Mouse (Mus musculus): Measurements from ENCODE around the gene Pja2. TPM values are rescaled to one million over a fixed set of nuclear protein-coding genes. Genes with fewer than 3 reads are reported as not detected.
A peak's percentile ranks its signal among the peaks of the same experiment; 100 is the strongest.
"Not testable (repeated sequence)": the region's sequence is repeated elsewhere in the genome, so short reads cannot be mapped to it uniquely, and the experiment has no call there.

Pja2 gene
- total RNA-seq (2021) (10 to 100 TPM; 66.3 to 81.0 TPM), polyA plus RNA-seq (2012; rRNA removed) (9.7 and 13.5 TPM in 2 replicates)
- long read RNA-seq, full-length matches to known transcripts = 48 of 54 reads
- long read RNA-seq, partial matches to known transcripts = 5 of 54 reads
- long read RNA-seq, other reads (novel, unspliced or antisense) = 1 of 54 reads

DNA sequence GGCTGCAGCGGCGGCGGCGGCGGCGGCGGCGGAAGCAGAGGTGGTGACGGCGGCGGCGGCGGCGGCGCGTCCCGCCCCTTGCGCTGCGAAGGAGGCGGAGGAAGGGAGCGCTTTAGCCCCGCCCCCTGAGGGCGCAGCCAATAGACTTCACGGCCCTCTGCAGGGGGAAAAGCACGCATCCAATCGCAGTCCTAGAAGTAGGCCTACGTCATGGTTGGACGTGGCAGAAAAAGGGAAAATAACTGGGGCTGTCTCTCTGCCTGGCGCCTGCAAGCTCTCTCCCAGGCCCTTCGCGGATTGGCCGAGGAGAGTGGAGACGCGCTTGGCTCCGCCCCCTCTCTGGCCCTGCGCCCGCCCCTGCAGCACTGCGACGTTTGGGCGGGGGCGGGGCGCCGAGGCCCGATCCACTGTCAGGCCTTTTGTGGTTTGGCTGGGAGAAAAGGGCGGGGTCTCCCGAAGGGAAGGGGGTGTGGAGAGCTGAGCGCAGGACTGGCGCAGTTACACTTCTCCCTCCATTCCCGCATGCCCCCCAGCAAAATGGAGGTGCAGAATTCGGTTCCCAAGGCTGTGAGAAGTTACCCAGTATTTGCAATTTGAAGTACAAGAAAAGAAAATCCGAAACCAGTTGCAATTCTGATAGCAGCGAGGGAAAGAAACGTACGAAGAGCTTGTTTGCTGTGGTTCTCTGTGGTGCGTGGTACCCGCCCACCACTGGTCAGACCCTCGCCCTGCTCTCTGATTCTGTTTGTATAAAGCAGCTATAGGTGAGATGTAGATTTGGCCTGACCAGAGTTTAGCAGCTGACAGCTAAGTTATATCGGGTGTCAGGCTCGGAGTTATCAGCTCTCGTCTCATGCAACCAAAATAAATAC, at the start of gene Pja2:
Pja2 (minus strand) TSS at position 19 of the 872 bp plus-strand sequence.
- DNase-seq = peak; percentile 100

DNA sequence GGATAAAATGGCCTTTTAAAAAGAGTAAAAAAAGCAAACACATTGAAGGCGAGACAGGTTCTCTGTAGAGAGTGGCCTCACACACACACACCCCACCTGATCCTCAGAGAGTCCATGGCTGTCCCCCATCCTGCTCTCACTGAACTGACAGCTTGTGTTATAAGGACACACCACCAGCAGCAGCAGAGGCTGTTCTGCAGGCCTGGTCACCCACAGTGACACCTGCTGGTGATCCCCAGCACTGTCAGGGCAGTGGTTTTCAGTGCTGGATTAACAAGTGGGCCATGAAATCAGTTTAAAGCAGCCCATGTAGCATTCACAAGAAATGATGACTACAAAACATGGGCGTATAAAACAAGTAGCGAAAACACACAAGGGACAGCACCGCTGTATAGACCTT, 43.6 kb upstream of the Pja2 start:
- DNase-seq = peak; percentile 78

DNA sequence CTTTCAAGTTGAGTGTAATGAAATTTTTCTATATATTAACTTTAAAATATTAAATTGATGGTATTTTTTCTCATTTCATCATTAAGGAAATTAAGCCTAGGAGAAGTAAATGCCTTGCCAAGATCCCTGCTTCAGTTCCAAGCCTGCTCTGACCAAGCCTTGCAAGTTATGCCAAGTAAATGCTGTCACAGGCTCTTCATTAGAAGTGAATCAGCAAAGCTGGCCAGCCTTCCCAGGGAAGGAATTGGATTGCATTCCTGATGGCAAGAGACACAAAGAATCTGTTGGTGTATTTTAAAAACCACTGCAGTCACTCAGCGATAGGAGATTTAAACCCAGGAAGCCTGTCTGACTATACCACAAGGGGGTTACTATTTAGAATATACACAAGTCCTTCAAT, 32.0 kb upstream of the Pja2 start:
- peak; percentile 67 for DNase-seq

DNA sequence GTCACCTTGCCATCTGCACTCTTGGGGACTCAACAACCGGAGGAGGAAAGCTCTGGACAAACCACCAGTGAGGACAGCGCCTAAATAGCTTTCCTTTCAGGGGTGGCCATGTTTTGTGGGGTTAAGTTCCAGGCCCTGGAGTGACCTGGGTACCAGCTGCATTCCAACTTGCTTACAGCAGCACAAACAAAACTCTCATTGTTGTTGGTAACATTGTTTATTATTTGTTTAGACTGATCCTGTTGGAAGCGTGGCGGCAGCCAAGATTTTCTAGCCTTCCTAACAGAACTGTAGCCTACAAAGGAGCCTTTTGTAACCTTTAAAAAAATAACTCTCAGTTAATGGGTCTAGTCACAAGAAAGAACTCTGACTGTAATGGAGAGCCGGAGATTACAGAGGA, 30.9 kb upstream of the Pja2 start:
- DNase-seq = no peak

DNA sequence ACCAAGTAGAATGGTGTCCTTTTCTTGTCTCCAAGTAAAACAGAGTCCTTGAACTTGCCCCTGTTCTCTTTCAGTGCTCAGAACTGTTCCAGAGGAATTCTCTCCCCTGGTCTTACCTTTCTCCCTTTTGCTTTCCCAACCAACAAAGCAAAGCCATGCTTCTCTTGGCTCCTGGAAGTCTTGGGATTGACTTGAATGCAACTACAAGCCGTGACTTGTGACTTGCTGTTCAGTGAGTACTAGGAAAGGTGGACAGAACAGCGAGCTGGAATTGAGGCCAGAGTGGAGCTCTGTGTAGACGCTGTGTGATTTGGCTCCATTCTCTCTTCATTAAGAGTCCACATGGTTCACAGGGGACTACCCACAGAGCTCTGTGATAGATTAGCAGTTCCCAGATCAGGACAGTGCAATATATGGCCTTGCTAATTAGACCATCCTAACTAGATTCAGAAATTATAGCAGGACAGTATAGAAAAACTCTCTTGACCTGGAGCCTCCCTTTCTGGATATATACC, 30.3 kb upstream of the Pja2 start:
- no peak for DNase-seq

DNA sequence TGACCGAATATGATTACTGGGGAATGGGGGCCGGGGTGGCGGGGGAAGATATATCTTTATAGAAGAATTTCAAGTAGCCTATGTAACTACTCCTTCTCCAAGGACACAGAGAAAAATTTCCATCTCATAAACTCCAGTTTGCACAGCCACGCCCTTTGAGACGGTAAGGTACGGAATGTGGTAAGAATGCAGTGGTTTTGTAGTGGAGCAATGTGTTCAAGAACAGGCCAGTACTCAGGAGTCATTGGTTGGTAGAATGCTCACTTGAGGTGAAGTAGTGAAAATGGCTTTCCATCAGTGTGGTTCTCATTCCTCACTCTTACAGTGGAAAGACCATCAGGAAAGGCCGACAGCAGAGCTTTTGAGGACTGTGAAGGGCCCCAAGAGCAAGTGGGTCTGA, 22.2 kb upstream of the Pja2 start:
- DNase-seq = no peak

DNA sequence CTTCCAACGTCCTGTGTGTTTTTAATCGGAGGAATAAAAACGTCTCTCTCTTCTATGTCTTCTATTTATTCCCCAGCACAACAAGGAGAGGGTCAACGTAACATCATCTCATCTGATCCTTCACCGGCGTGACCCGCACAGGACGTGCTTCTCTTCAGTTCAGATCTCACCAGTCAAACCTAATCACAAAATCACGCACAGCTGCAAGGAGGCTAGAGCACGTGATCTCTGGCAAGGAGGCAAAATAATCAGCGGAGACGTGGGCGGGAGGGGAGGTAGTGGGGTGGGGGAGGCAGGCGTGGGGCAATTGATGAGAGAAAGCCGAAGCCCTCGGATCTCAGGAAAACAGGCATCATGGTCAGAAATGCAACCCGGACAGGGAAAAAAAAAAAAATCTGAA, 14.4 kb upstream of the Pja2 start:
- no peak for DNase-seq

DNA sequence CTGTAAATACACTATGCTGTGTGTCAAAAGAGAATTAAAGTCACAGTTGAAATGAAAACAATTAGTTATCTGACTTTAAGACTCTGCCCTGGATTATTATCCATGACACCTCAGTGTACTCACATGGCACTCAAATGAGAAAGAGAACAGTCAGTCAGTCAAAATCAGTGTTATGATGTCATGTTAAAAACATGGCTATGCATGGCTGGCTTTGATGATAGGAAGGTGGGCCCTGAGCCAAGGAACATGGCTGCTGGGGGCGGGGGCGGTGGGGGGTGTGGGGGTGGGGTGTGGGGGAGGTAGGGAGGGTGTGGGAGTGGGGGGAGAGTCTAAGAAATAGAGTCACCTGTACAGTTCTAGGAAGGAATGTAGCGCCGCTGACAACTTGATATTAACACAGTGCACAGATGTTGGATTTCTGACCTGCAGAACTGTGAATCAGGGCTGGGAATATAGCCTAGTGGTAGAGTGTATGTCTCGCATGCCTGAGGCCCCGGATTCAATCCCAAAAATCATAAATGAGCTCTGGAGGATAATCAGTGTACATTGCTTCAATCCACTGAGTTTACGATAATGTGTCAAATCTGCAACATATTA, 13.0 kb upstream of the Pja2 start:
- DNase-seq = no peak

DNA sequence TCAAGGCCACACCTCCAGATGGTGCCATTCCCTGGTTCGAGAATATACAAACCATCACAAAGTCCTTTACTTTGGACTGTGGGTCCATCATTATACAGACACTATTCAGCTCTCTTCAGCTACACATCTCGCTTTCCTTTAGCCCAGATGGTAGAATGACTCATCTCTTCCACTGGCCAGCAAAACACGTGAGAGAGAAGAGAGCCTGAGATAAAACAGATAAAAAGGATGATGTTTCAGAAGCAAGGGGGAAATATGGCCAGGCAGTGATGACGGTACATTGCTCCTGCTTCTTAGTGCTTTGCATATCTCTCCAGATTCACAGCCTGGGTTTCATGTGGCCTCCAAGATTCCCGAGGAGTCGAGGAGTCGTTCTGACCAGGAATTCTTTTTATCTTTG, 10.0 kb upstream of the Pja2 start:
- peak; percentile 61 for DNase-seq

DNA sequence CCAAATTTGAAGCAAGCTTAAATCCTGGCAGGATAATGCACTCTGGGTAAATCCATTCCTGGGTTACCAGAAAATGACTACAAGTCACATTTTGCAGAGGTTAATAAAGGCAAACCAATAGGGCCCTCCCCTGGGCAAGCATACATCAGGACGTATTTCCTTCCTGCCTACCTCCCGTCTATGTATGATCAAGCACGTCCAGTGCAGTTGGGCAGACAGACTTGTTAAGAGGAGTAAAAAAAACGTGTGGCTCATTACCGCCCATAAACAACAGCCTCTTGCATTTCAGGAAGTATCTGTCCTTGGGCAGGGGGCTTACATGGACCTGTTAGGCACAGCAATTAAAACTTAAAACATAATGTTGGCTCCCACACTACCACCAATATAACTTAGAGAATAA, 8.0 kb upstream of the Pja2 start:
- no peak for DNase-seq

DNA sequence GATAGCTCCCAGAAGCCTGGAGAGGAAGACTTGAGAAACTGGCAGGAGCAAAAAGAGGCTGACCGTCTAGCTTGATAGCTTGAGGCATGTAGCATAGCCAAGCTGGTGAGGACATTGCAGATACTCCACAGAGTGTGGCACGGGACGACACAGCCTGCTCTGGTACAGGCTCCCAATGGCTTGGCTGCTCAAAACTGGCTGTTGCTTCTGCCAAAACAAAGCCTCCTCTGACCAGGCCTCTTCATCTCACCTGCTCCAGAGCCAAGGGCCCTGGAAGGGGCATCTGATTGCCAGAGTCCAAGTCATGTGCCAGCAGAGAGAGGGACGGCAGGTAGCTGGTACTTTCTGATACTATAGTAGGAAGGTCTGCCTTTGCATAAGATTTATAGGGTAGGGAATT, 5.5 kb upstream of the Pja2 start:
- DNase-seq = no peak

DNA sequence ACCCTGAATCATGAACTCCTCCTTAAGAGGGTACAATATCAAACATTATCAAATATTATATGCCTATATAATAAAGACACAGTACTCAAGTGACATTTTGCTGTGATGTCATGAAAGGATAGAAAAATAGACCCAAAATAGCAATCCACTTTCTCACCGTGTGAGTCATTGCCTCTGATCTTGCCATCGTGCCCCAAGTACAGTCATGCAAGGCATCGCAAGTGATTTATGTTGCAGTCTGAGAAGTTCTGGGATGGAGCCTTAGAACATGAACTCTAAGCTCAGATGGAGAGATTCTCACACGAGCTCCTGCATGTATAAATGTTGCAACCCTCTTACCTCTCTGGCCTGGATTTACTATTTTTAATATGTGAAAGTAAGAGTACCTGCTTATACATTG, 2.2 kb upstream of the Pja2 start:
- peak; percentile 64 for DNase-seq

DNA sequence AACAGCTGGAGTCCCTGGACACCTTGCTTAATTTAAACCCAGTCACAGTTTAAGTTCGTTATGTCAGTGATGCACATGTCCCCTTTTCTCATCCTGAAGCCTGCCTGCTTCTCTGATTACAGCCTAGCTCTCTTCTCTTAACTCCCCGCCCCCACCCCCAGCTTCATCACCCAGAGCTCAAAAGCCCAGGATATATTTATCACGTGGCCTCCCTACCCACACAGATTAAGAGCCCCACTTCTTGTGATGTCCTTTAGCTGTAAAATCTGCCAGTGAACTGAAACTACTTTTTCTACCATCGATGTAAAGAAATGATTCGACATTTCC, 1.0 kb upstream of the Pja2 start:
- DNase-seq = no peak

DNA sequence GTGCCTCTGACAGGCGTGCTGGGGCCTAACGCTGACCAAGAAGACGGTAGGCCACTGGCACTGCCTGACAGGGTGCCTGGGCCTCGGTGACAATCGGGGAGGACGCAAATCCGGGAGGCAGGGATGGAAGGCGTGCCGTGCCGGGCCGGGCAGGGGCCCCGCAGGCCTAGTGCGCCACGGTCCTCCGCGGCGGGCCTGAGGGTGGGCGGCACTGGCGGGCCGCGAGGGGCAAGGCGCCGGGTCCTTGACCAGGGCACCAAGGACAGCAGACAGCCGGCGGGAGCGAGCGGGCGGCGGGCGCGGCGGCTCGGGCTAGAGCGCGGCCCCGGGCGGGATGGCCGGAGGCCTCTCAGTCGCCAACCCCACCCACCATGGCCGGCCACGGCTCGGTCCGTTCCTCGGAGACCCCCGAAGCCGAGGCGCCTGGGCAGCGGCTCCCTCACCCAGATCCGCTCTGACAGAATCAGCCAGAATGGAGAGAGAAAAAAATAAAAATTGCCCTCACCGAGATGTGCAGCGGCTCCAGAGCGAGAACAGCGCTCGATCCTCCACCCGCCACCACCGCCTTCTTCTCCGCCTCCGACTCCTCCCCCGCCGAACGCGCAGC, 322 bp downstream of the Pja2 start:
- DNase-seq = no peak

DNA sequence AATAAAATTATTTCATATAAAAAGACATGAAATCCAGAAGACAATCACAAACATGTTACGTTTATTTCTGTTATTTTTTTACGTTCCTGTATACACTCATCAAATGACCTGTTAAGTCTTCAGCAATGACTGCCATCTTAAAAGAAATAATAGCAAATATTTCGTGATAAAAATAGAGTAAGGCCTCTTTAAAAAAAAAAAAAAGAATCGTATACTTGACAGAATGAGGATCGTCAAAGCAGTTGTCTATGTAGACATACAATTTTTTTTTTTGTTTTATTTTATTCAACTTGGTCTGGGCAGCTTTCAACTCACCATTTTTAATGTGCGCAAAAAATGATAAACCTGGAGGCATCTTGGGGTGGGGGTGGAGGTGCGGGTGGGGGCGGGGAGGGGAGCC, 831 bp downstream of the Pja2 start:
- no peak for DNase-seq

DNA sequence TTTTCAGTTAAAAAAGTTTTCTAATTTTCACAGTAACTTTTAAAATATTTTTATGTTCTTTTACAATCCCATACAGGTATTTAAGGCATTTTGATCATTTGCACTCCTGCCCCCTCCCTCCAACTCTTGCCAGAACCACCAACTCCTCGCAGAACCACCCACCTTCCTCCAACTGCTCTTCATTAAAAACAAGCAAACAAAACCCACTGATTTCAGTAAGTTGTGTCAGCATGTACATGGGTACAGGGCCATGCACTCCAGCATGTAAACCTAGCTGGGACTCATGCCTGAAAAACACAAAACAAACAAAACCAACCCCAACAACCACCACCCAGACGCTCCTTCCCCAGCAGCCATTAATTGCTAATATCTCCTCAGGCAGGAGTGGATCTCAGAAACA, 7.2 kb downstream of the Pja2 start:
- no peak for DNase-seq

DNA sequence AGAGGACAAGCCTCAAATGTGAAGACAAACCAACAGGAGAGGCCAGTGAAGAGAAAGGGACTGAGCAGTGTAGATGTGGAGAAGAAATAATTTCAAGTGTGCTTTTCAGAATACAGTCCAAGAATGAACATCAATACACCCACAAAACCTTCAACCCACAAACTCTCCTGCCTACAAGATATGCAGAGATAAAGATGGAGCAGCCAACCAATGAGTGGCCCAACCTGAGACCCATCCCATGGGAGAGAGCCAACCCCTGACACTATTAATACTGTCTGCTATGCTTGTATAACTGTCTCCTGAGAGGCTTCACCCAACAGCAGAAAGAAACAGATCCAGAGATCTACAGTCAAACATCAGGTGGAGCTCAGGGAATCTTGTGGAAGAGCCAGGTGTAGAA, 16.3 kb downstream of the Pja2 start:
- no peak for DNase-seq

DNA sequence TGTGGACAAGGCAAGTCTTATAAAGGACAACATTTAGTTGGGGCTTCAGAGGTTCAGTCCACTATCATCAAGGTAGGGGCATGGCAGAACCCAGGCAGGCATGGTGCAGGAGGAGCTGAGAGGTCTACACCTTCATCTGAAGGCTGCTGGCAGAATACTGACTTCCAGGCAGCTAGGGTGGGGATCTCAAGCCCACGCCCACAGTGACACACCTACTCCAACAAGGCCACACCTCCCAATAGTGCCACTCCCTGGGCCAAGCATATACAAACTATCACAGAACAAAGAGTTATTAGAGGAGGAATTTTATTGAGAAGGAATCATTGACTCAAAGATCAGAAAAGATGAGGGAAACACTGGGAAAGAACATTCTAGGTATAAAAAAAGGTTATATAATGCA, 17.2 kb downstream of the Pja2 start:
- not testable (repeated sequence) for DNase-seq

DNA sequence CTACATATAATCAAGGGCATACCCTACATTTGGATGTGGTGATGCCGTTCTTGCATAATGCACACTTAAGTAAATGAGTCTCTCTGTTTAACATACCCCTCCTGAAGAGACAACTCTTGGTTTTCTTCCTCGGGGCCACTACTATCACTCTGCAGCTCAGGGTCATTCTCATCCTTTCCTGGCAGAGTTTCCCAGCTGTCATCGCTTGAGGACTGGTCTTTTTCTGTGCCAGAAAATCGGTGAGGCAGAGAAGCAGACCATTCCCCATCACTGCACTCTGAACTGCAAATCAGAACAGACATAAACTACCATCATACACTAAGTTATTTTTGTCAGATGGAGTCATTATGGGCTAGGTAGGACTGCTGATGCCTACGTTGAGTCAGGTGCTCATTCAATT, 34.1 kb downstream of the Pja2 start:
- DNase-seq = peak; percentile 12

DNA sequence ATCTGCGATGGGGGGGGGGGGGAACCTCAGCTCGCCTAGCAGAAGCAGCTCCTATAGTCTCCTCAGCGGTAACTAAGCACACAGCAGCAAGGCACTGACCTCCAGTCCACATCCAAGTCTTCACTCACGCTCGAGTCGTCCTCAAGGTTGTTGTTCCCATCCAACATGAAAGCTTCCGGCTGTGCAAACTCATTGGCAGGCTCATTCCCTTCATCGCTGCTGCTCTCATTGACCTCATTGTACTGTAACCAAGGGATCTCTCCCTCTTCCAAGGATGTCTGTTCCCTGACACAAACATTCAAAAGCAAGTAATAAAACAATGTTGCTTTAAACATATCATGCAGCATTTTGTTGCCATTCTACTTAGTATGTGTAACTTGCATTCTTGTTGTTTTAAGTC, 39.0 kb downstream of the Pja2 start:
- DNase-seq = peak; percentile 29

DNA sequence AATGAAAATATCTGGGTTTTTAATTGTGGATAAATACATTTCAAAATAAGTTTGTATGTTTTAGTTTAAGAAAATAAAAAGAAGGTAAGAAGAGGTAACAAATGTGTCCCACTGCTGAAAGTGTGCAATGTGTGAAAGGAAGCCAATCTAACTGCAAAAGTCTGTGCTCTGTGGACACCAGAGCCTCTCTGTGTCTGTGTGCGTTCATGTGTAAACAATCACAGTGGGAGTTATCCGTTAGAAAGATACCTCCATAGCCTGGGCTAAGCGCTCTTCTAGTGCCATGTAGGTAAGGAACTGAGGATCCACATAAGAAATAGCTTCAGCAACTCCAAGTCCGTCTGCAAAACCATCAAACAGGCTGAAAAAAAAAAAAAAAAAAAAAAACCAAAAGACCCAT, 42.0 kb downstream of the Pja2 start:
- DNase-seq = no peak

DNA sequence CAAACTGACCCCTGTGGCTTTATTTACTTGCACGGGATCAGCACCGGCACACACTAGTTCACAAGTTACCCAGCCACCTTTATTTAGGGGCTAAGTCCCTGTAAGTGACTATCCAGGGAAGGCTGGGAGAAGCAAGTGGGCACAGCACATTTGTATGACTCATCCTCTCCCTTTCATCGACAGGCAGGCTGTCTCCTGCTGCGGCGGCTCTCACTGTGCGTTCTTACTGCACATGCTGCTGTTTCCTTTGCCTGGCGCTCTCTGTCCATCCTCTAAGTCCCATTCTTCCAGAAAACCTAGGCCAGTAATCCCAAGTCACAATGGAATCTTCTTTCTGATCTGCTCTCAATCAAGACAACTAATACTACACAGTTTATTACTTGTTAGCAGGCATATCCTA, 43.7 kb downstream of the Pja2 start:
- no peak for DNase-seq

DNA sequence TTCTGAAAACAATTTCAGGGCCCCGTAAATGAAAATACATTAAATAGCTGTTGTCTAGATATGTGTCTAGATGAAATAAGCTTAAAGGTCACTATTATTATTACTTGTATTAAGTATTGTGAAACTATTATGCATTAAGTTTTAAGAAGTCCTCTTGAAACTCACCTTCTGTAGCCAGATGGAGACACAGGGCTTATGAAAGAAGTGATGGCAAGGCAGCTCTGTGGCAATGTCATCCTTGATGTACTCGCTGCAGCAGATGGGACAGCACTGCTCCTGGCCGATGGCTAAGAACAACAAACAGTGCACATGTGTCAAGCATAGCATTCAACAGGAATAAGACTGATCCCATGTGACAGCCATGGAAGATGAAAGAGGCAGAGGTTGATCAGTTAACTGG, 44.9 kb downstream of the Pja2 start:
- no peak for DNase-seq

All from adrenal gland, adult 2 months (tissue).